Mouse (Mus musculus) forebrain, embryonic 15.5 days (tissue): ENCODE measurements around the gene Stil. TPM values are rescaled to one million over a fixed set of nuclear protein-coding genes. Genes with fewer than 3 reads are reported as not detected.

Experiments used
- ATAC-seq: fragments of 200-750 bp; cut with Nextera tagmentation; replicated peaks from 2 replicates; pipeline ENCODE4 v1.8.0; 2017; ENCODE audit warnings: mild to moderate bottlenecking, moderate TSS enrichment, moderate library complexity
- H3K27ac ChIP-seq: fragments of 300-500 bp; sonication (generic); replicated peaks from 2 replicates; pipeline ENCODE4 v1.5.1; 2015; ENCODE audit warnings: mild to moderate bottlenecking, inconsistent platforms
- H3K27me3 ChIP-seq: fragments of 300-500 bp; sonication (generic); 2 replicates; pipeline ENCODE4 v1.6.1; 2015; ENCODE audit warnings: inconsistent platforms
- H3K36me3 ChIP-seq: fragments of 300-500 bp; sonication (generic); 2 replicates; pipeline ENCODE4 v1.6.1; 2015; ENCODE audit warnings: mild to moderate bottlenecking, inconsistent platforms
- H3K4me1 ChIP-seq: fragments of 300-500 bp; sonication (generic); 2 replicates; pipeline ENCODE4 v1.6.1; 2015; ENCODE audit warnings: inconsistent platforms
- H3K4me2 ChIP-seq: fragments of 300-500 bp; sonication (generic); replicated peaks from 2 replicates; pipeline ENCODE4 v1.6.1; 2015; ENCODE audit warnings: mild to moderate bottlenecking, inconsistent platforms
- H3K4me3 ChIP-seq: fragments of 300-500 bp; sonication (generic); 2 replicates; pipeline ENCODE4 v1.5.1; 2015; ENCODE audit warnings: mild to moderate bottlenecking, inconsistent platforms
- H3K9ac ChIP-seq: fragments of 300-500 bp; sonication (generic); replicated peaks from 2 replicates; pipeline ENCODE4 v1.6.1; 2015; ENCODE audit warnings: mild to moderate bottlenecking, inconsistent platforms
- H3K9me3 ChIP-seq: fragments of 300-500 bp; sonication (generic); 2 replicates; pipeline ENCODE4 v1.6.1; 2016; ENCODE audit warnings: inconsistent platforms
- WGBS: fragments of 180-500 bp; shearing (Covaris S2); methylation state at CpG from one replicate; pipeline ENCODE4 v1.1.7; 2015; ENCODE audit warnings: mixed read lengths; 5-methylcytosine and 5-hydroxymethylcytosine counted together
- polyA plus RNA-seq: library from polyadenylated mRNA; unstranded; fragments of >200 nt; fragmentation: Nextera tagmentation; extraction: Ambion mirVana; gene quantifications from 2 replicates; pipeline ENCODE4 v1.2.1, GENCODE M21; 2015

Stil gene
- polyA plus RNA-seq, 1 experiment from 2014 or later: 5.7 TPM

GRCm38 (mm10) chr4:115086763-115087415, 86.9 kb downstream of the Stil start:
- Histone ChIP-seq H3K9me3 (no peaks in the 10 kb centered on the region), H3K4me1 (no peaks in the 10 kb centered on the region), H3K4me3 (no peak overlapping the region), H3K36me3 (no peaks in the 10 kb centered on the region), H3K27ac (no peak overlapping the region), H3K9ac (no peak overlapping the region), H3K27me3 (peaks cover 12% of the 10 kb centered on the region; the same call in 1 of the 2 replicates), H3K4me2 (no peak overlapping the region)
- 68% methylated on average over 3 of the region's 3 CpGs for WGBS
- no peak for ATAC-seq

GRCm38 (mm10) chr4:115088611-115089338, 88.8 kb downstream of the Stil start, which contains the start of gene Pdzk1ip1:
Gene Pdzk1ip1, plus strand, starts transcription at chr4:115088708.
- 32% methylated on average over 11 of the region's 11 CpGs for WGBS
- H3K4me2 ChIP-seq: no peak within 1 kb of the TSS
- ATAC-seq: no peak

GRCm38 (mm10) chr4:115090592-115090991, 90.6 kb downstream of the Stil start:
- no peaks in the 10 kb centered on the region for H3K9me3 ChIP-seq
- peaks cover 24% of the 10 kb centered on the region for H3K27me3 ChIP-seq
- no peak overlapping the region for H3K9ac ChIP-seq
- no peak for ATAC-seq
- 80% methylated on average over 2 of the region's 2 CpGs for WGBS
- H3K4me1 ChIP-seq: peaks cover 1% of the 10 kb centered on the region
- no peak overlapping the region for H3K27ac ChIP-seq
- no peak overlapping the region for H3K4me2 ChIP-seq
- no peaks in the 10 kb centered on the region for H3K36me3 ChIP-seq
- no peak overlapping the region for H3K4me3 ChIP-seq

More at GRCm38 (mm10) chr4:115088611-115089338, 88.8 kb downstream of the Stil start, which contains the start of gene Pdzk1ip1:
- H3K27me3 ChIP-seq: peaks cover 12% of the 10 kb centered on the region; the same call in 1 of the 2 replicates
- H3K27ac ChIP-seq: no peak within 1 kb of the TSS
- no peaks in the 10 kb centered on the region for H3K4me1 ChIP-seq
- no peaks in the 10 kb centered on the region for H3K9me3 ChIP-seq
- H3K36me3 ChIP-seq: no peaks in the 10 kb centered on the region
- H3K9ac ChIP-seq: no peak within 1 kb of the TSS
- no peak within 1 kb of the TSS for H3K4me3 ChIP-seq

- Histone ChIP-seq H3K4me1 (peaks cover 8% of the 10 kb centered on the region), H3K27ac (no peak overlapping the region), H3K27me3 (peaks cover 28% of the 10 kb centered on the region), H3K9ac (no peak overlapping the region), H3K4me3 (no peak overlapping the region), H3K4me2 (no peak overlapping the region), H3K9me3 (no peaks in the 10 kb centered on the region), H3K36me3 (no peaks in the 10 kb centered on the region)
- 87% methylated on average over 3 of the region's 3 CpGs for WGBS
- ATAC-seq: no peak
These were observed 91.8 kb downstream of the Stil start for GRCm38 (mm10) chr4:115091806-115092205.

Other genes starting within 250 kb of the Stil start
- gene Gm12830, start 178.4 kb upstream of the Stil start, polyA plus RNA-seq: not detected in 2 replicates
- gene Foxd2, start 91.3 kb upstream of the Stil start, polyA plus RNA-seq: 0.24 TPM in 2 replicates
- gene Foxe3, start 74.1 kb upstream of the Stil start, polyA plus RNA-seq: not detected in 2 replicates
- 161 and 168 TPM in 2 replicates for gene Cmpk1, start 12.9 kb upstream of the Stil start, polyA plus RNA-seq
- gene Tal1, start 56.3 kb downstream of the Stil start, polyA plus RNA-seq: 0.48 and 0.60 TPM in 2 replicates
- gene Pdzk1ip1, start 88.5 kb downstream of the Stil start, polyA plus RNA-seq: 0.60 and 1.2 TPM in 2 replicates
- 3.3 and 3.4 TPM in 2 replicates for gene Cyp4x1, start 134.1 kb downstream of the Stil start, polyA plus RNA-seq
- not detected in 2 replicates for gene Cyp4a29, start 241.9 kb downstream of the Stil start, polyA plus RNA-seq